Mouse (Mus musculus) embryonic facial prominence, embryonic 14.5 days (tissue): ENCODE results near the gene Sytl5. TPM values are rescaled to one million over a fixed set of nuclear protein-coding genes. Genes with fewer than 3 reads are reported as not detected.

Experiments used
- ATAC-seq: fragments of 200-750 bp; cut with Nextera tagmentation; 2 replicates; pipeline ENCODE4 v1.8.0; 2017; ENCODE audit warnings: low read depth, moderate number of reproducible peaks, moderate TSS enrichment
- DNase-seq: peaks from one replicate; pipeline ENCODE4 v3.0.0-alpha.2; 2015; ENCODE audit warnings: low spot score
- H3K27ac ChIP-seq: fragments of 300-500 bp; sonication (generic); replicated peaks from 2 replicates; pipeline ENCODE4 v1.5.1; 2014; ENCODE audit warnings: low read depth, mild to moderate bottlenecking, low read length, moderate library complexity
- H3K27me3 ChIP-seq: fragments of 300-500 bp; sonication (generic); replicated peaks from 2 replicates; pipeline ENCODE4 v1.6.1; 2014; ENCODE audit warnings: low read length; ENCODE audit not compliant: control insufficient read depth, insufficient read depth
- H3K36me3 ChIP-seq: fragments of 300-500 bp; sonication (generic); 2 replicates; pipeline ENCODE4 v1.6.1; 2014; ENCODE audit warnings: low read length, mixed read lengths; ENCODE audit not compliant: control insufficient read depth, insufficient read depth
- H3K4me1 ChIP-seq: fragments of 300-500 bp; sonication (generic); 2 replicates; pipeline ENCODE4 v1.6.1; 2014; ENCODE audit warnings: antibody characterized with exemption, low read length; ENCODE audit not compliant: control insufficient read depth, insufficient read depth
- H3K4me2 ChIP-seq: fragments of 300-500 bp; sonication (generic); 2 replicates; pipeline ENCODE4 v1.6.1; 2014; ENCODE audit warnings: low read depth, mild to moderate bottlenecking, low read length, moderate library complexity, mixed read lengths
- H3K4me3 ChIP-seq: fragments of 300-500 bp; sonication (generic); 2 replicates; pipeline ENCODE4 v1.5.1; 2014; ENCODE audit warnings: low read depth, mild to moderate bottlenecking, low read length
- H3K9ac ChIP-seq: fragments of 300-500 bp; sonication (generic); 2 replicates; pipeline ENCODE4 v1.6.1; 2014; ENCODE audit warnings: low read depth, mild to moderate bottlenecking, low read length, moderate library complexity, mixed read lengths
- H3K9me3 ChIP-seq: fragments of 300-500 bp; sonication (generic); 2 replicates; pipeline ENCODE4 v1.6.1; 2016; ENCODE audit warnings: low read length; ENCODE audit not compliant: control insufficient read depth
- WGBS: fragments of 180-500 bp; shearing (Covaris S2); extraction: QIAGEN DNeasy Blood & Tissue Kit; methylation state at CpG from one replicate; pipeline ENCODE4 v1.1.7; 2014; 5-methylcytosine and 5-hydroxymethylcytosine counted together
- polyA plus RNA-seq: library from polyadenylated mRNA; unstranded; fragments of >200 nt; fragmentation: Nextera tagmentation; extraction: Ambion mirVana; gene quantifications from 2 replicates; pipeline ENCODE4 v1.2.1, GENCODE M21; 2014

The Sytl5 gene
- 0.51 and 0.80 TPM in 2 replicates for polyA plus RNA-seq

DNA sequence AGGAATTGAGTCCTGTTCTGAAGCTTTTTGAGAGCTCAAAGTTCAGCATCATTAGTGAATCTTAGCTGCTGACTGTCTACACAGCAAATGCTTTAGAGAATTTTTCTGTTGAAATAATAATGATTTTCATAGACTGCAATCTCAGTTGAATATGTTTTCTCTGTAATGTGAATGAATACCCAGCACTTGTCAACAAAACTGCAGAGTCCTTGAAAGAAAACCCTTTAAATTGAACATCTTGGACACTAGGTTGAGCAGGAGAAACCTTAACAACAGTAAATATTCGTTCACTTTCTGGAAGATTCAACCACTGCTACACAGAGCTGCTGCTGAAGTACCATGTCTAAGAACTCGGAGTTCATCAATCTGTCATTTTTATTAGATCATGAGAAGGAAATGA lies at the start of gene Sytl5:
TSS of gene Sytl5 (plus strand) at position 301 of the 400 bp plus-strand sequence.
- H3K9me3 ChIP-seq, result no peaks in the 10 kb centered on the region
- H3K9ac ChIP-seq, result no peak within 1 kb of the TSS
- no peak within 1 kb of the TSS for H3K4me3 ChIP-seq
- H3K27ac ChIP-seq, result no peak within 1 kb of the TSS
- no peak within 1 kb of the TSS for H3K4me2 ChIP-seq
- no peaks in the 10 kb centered on the region for H3K27me3 ChIP-seq
- DNase-seq (no peak), ATAC-seq (no peak)
- H3K4me1 ChIP-seq, result no peaks in the 10 kb centered on the region
- H3K36me3 ChIP-seq, result no peaks in the 10 kb centered on the region
- 70% methylated on average over 2 of the region's 2 CpGs for WGBS

DNA sequence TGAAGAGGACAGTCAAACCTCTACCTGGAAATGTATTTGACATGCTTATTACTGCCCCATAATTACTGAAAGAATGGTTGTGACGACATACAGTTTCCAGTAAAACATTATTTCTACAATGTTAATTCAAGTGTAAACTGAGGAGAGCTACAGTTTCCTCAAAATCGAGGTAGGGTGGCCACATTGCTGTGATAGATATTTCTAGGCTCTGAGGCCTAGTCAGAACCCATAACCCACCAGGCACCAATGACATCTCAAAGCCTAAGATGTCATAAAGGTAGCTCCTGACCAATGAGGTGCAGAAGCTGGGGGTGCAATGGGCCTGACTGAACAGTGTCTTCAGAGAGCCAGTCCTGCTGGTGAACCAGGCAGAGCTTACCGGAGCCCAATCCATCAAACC lies 38.8 kb upstream of the Sytl5 start, which contains the start of gene Hypm:
TSS of gene Hypm (plus strand) at position 301 of the 400 bp plus-strand sequence.
- Histone ChIP-seq H3K36me3 (no peaks in the 10 kb centered on the region), H3K9ac (no peak within 1 kb of the TSS), H3K27me3 (no peaks in the 10 kb centered on the region), H3K9me3 (no peaks in the 10 kb centered on the region), H3K27ac (no peak within 1 kb of the TSS), H3K4me2 (no peak within 1 kb of the TSS), H3K4me3 (no peak within 1 kb of the TSS), H3K4me1 (no peaks in the 10 kb centered on the region)
- 78% methylated on average over 3 of the region's 3 CpGs for whole genome bisulfite sequencing
- ATAC-seq (no peak), DNase-seq (no peak)

DNA sequence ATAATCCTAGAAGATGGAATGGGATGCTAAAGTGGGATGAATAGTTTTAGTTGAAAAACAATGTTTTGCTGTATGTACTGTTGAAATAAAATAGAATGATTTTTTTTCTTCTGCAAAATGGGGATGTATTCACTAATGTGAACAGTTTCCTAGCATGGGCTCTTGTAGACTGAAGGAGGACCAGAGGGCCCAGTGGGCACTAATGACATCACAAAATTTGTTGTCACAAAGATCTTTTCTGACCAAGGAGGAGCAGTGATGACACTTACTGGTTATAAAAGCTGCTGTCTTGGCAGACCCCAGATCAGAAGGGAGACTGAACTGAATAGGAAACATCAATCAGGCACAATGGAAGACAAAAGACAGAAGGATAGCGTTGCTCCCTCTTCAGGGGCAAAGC lies 36.0 kb upstream of the Sytl5 start, which contains the start of gene H2al3:
TSS of gene H2al3 (plus strand) at position 301 of the 400 bp plus-strand sequence.
- 68% methylated on average over 1 of the region's 1 CpGs for WGBS
- Histone ChIP-seq H3K4me1 (no peaks in the 10 kb centered on the region), H3K9ac (no peak within 1 kb of the TSS), H3K27ac (no peak within 1 kb of the TSS), H3K4me3 (no peak within 1 kb of the TSS), H3K4me2 (no peak within 1 kb of the TSS), H3K9me3 (no peaks in the 10 kb centered on the region), H3K36me3 (no peaks in the 10 kb centered on the region), H3K27me3 (no peaks in the 10 kb centered on the region)
- DNase-seq (no peak), ATAC-seq (no peak)

DNA sequence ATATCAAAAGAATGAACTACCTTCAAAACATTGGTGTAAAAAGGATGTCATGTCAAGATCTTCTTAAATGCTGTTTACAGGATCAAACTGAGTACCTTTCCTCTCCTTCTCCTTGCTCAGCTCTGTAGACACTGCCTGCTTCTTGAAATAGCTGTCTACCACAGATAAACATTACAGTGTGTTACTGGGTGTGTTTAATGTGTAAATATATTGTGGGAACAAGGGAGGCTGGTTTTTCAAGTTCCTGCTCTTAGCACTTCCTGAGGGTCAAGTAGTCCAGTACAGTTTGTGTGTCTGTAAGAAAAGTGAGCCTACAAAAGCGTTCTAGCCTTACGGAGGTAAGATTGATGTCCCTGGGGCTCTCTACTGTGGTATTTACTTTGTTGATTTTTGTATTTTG lies 23.6 kb upstream of the Sytl5 start:
- Histone ChIP-seq H3K9me3 (no peaks in the 10 kb centered on the region), H3K27ac (no peak overlapping the region), H3K36me3 (no peaks in the 10 kb centered on the region), H3K4me1 (no peaks in the 10 kb centered on the region), H3K4me3 (no peak overlapping the region), H3K4me2 (no peak overlapping the region), H3K9ac (no peak overlapping the region), H3K27me3 (no peaks in the 10 kb centered on the region)
- ATAC-seq (no peak), DNase-seq (no peak)
- WGBS, result 79% methylated on average over 2 of the region's 2 CpGs

DNA sequence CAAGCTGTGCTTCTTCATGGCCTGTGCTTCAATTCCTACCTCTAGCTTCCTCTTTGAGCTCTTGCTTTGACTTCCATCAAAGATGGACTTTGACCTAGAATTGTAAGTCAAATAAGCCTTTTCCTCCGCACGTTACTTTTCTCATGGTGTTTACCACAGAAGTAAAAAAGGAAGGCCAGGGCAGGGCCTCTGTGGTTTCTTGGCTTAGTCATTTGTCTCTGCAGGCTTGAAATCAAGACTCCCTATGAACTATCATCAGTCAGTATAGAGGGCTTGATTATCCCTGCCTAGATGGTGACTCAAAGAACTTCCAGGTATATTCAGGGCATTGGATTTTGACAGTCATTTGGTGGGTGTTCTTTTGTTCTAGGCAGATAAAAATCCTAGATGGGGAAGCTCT lies 9.9 kb upstream of the Sytl5 start:
- no peaks in the 10 kb centered on the region for H3K27me3 ChIP-seq
- H3K4me1 ChIP-seq, result no peaks in the 10 kb centered on the region
- H3K9ac ChIP-seq, result no peak overlapping the region
- no peak overlapping the region for H3K4me3 ChIP-seq
- DNase-seq (no peak), ATAC-seq (no peak)
- no peak overlapping the region for H3K27ac ChIP-seq
- WGBS, result 78% methylated on average over 2 of the region's 2 CpGs
- no peak overlapping the region for H3K4me2 ChIP-seq
- H3K36me3 ChIP-seq, result no peaks in the 10 kb centered on the region
- no peaks in the 10 kb centered on the region for H3K9me3 ChIP-seq

DNA sequence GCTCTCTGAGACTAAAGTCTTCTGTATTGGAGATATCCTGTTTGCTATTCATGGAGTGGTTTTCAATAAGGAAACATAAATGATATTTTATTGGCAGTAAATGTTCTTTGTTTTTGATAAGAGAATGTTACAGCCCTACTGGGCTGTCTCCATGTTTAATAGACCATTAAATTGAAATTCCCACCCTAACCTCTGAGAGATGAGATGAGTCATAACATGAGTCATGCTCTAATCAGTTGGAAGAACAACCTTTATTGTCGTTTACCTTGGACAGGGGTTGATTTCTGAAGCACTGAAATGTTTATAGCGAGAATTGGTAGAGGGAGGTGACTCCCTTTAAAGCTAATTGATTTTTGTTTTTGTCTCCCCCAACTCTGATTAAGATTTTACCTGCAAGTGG lies 24.1 kb downstream of the Sytl5 start:
- no peaks in the 10 kb centered on the region for H3K4me1 ChIP-seq
- DNase-seq, result no peak
- no peak overlapping the region for H3K27ac ChIP-seq
- H3K4me2 ChIP-seq, result no peak overlapping the region
- H3K9ac ChIP-seq, result no peak overlapping the region
- no peaks in the 10 kb centered on the region for H3K9me3 ChIP-seq
- no peak for ATAC-seq
- 63% methylated on average over 2 of the region's 2 CpGs for WGBS
- H3K4me3 ChIP-seq, result no peak overlapping the region
- no peaks in the 10 kb centered on the region for H3K27me3 ChIP-seq
- no peaks in the 10 kb centered on the region for H3K36me3 ChIP-seq

DNA sequence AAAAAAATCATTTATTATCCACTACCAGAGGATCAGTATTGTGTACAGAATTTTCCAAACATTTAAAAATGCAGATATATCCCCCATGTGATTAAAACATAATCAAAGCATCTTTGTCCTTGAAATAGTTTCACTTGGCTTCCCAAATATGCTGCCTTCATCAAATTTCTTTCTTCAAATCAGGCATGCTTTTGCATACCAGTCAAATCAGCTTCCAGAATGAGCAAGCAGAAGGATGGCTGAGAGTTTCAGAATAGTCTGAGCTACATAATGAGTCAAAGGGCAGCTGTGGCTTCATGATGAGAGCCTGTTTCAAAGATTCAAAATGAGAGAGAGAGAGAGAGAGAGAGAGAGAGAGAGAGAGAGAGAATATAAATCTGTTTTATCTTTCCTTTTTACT lies 48.4 kb downstream of the Sytl5 start:
- H3K4me3 ChIP-seq, result no peak overlapping the region
- H3K27me3 ChIP-seq, result no peaks in the 10 kb centered on the region
- H3K9me3 ChIP-seq, result no peaks in the 10 kb centered on the region
- H3K36me3 ChIP-seq, result no peaks in the 10 kb centered on the region
- no peak overlapping the region for H3K27ac ChIP-seq
- DNase-seq (no peak), ATAC-seq (no peak)
- H3K9ac ChIP-seq, result no peak overlapping the region
- no peaks in the 10 kb centered on the region for H3K4me1 ChIP-seq
- no peak overlapping the region for H3K4me2 ChIP-seq

DNA sequence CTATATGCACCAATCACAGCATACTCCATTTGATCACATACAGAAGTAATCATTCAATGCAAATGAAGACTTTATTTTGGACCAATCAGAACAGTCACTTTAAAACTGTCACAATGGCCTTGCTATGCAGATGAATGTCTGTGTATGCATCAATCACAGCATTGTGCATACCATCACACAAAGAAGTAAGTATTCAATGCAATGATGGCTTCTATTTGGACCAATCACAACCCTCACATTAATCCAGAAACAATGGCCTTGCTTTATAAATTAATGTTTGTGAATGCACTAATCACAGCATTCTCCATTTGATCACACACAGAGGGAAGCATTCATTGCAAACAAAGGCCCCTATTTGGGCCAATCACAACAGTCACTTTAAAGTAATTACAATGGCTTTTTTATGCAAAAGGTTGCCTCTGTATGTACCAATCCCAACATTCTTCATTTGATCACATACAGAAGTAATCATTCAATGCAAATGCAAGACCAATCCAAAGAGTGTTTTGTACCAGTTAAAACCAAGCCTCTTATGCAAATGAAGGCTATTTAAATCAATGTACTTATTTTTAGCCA lies 98.8 kb downstream of the Sytl5 start:
- Histone ChIP-seq H3K36me3 (no peaks in the 10 kb centered on the region), H3K4me3 (no peak overlapping the region)

DNA sequence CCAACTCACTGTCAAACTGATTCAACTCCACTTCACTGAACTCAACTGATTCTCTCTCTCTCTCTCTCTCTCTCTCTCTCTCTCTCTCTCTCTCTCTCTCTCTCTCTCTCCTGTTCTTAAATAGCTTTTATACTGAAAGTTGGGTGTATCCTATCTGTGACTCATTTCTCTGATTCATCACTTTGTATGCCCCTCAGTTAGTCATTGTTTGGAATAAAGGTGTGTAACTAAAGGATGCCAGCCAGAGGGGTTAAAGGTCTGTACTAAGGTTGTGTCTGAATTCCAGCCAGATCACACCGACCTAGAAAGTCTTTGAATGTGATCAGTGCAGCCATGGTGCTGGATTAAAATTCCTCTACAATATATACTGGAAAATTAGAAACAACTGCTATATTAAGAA lies 115.3 kb downstream of the Sytl5 start:
- DNase-seq, result no peak
- no peak overlapping the region for H3K9ac ChIP-seq
- no peaks in the 10 kb centered on the region; the same call in 1 of the 2 replicates for H3K9me3 ChIP-seq
- WGBS, result 50% methylated on average over 1 of the region's 1 CpGs
- no peak overlapping the region for H3K4me2 ChIP-seq
- H3K36me3 ChIP-seq, result no peaks in the 10 kb centered on the region
- H3K27me3 ChIP-seq, result no peaks in the 10 kb centered on the region
- ATAC-seq, result no peak
- H3K4me3 ChIP-seq, result no peak overlapping the region
- no peaks in the 10 kb centered on the region for H3K4me1 ChIP-seq
- no peak overlapping the region for H3K27ac ChIP-seq

More for the DNA sequence above, 98.8 kb downstream of the Sytl5 start:
- H3K9me3 ChIP-seq, result no peaks in the 10 kb centered on the region
- H3K27ac ChIP-seq, result no peak overlapping the region
- H3K27me3 ChIP-seq, result no peaks in the 10 kb centered on the region
- ATAC-seq (no peak), DNase-seq (no peak)
- H3K4me1 ChIP-seq, result no peaks in the 10 kb centered on the region
- no peak overlapping the region for H3K4me2 ChIP-seq
- H3K9ac ChIP-seq, result no peak overlapping the region
